Mouse (Mus musculus): Measurements from ENCODE around the gene Dnajc8. TPM values are rescaled to one million over a fixed set of nuclear protein-coding genes. Genes with fewer than 3 reads are reported as not detected.
A peak's percentile ranks its signal among the peaks of the same experiment; 100 is the strongest.

The Dnajc8 gene
- polyA plus RNA-seq, 1 experiment from 2014 or later = 182 TPM

GRCm38 (mm10) chr4:132518066-132518465 lies 17.3 kb upstream of the Dnajc8 start:
- no peaks in the 10 kb centered on the region for H3K27me3 ChIP-seq
- WGBS = 80% methylated on average over 8 of the region's 8 CpGs
- no peaks in the 10 kb centered on the region for H3K36me3 ChIP-seq
- H3K27ac ChIP-seq = no peak overlapping the region
- H3K9ac ChIP-seq = no peak overlapping the region
- no peak for ATAC-seq (ENCODE audit: insufficient number of reproducible peaks, insufficient read depth, low FRiP score, low TSS enrichment)
- 0 out of 2 replicates have a peak, but pooled peaks cover 4% of the 10 kb centered on the region for H3K4me1 ChIP-seq
- no peak overlapping the region for H3K4me3 ChIP-seq
- no peaks in the 10 kb centered on the region for H3K9me3 ChIP-seq
- no peak overlapping the region for H3K4me2 ChIP-seq (replicated peaks)

- no peaks in the 10 kb centered on the region for H3K9me3 ChIP-seq
- no peak overlapping the region for H3K27ac ChIP-seq
- no peaks in the 10 kb centered on the region for H3K27me3 ChIP-seq
- H3K4me3 ChIP-seq = no peak overlapping the region
- ATAC-seq (ENCODE audit: insufficient number of reproducible peaks, insufficient read depth, low FRiP score, low TSS enrichment) = no peak
- no peak overlapping the region for H3K4me2 ChIP-seq (replicated peaks)
- WGBS = 92% methylated on average over 3 of the region's 3 CpGs
- no peak overlapping the region for H3K9ac ChIP-seq
- H3K36me3 ChIP-seq = no peaks in the 10 kb centered on the region
- H3K4me1 ChIP-seq = no peaks in the 10 kb centered on the region; the same call in 1 of the 2 replicates
Measured at GRCm38 (mm10) chr4:132519188-132519587, 16.2 kb upstream of the Dnajc8 start.

GRCm38 (mm10) chr4:132524321-132524741 lies 11.0 kb upstream of the Dnajc8 start:
- no peak for ATAC-seq (ENCODE audit: insufficient number of reproducible peaks, insufficient read depth, low FRiP score, low TSS enrichment)
- Histone ChIP-seq H3K27me3 (no peaks in the 10 kb centered on the region), H3K27ac (no peak overlapping the region), H3K4me2 (replicated peaks) (no peak overlapping the region), H3K4me1 (no peaks in the 10 kb centered on the region; the same call in 1 of the 2 replicates), H3K9ac (no peak overlapping the region), H3K36me3 (no peaks in the 10 kb centered on the region), H3K4me3 (no peak overlapping the region), H3K9me3 (no peaks in the 10 kb centered on the region)
- WGBS = 21% methylated on average over 11 of the region's 11 CpGs

- Histone ChIP-seq H3K4me2 (replicated peaks) (no peak overlapping the region), H3K27ac (no peak overlapping the region)
- 50% methylated on average over 6 of the region's 6 CpGs for WGBS
Measured at GRCm38 (mm10) chr4:132524808-132525207, 10.5 kb upstream of the Dnajc8 start.

GRCm38 (mm10) chr4:132526678-132527077 lies 8.7 kb upstream of the Dnajc8 start:
- Histone ChIP-seq H3K27ac (no peak overlapping the region), H3K4me2 (replicated peaks) (no peak overlapping the region), H3K36me3 (peaks cover 15% of the 10 kb centered on the region), H3K4me3 (no peak overlapping the region), H3K27me3 (no peaks in the 10 kb centered on the region), H3K9me3 (no peaks in the 10 kb centered on the region), H3K4me1 (no peaks in the 10 kb centered on the region; the same call in 1 of the 2 replicates), H3K9ac (no peak overlapping the region)
- no peak for ATAC-seq (ENCODE audit: insufficient number of reproducible peaks, insufficient read depth, low FRiP score, low TSS enrichment)
- WGBS = 70% methylated on average over 2 of the region's 2 CpGs

More at GRCm38 (mm10) chr4:132524808-132525207, 10.5 kb upstream of the Dnajc8 start:
- no peak overlapping the region for H3K9ac ChIP-seq
- H3K4me1 ChIP-seq = no peaks in the 10 kb centered on the region; the same call in 1 of the 2 replicates
- peaks cover under 1% of the 10 kb centered on the region for H3K36me3 ChIP-seq
- H3K4me3 ChIP-seq = no peak overlapping the region
- H3K9me3 ChIP-seq = no peaks in the 10 kb centered on the region
- no peaks in the 10 kb centered on the region for H3K27me3 ChIP-seq
- no peak for ATAC-seq (ENCODE audit: insufficient number of reproducible peaks, insufficient read depth, low FRiP score, low TSS enrichment)

- Histone ChIP-seq H3K27me3 (no peaks in the 10 kb centered on the region), H3K9me3 (no peaks in the 10 kb centered on the region), H3K4me3 (no peak overlapping the region), H3K4me2 (replicated peaks) (no peak overlapping the region), H3K27ac (no peak overlapping the region), H3K4me1 (peaks cover 4% of the 10 kb centered on the region; the same call in 1 of the 2 replicates), H3K9ac (no peak overlapping the region), H3K36me3 (peaks cover 15% of the 10 kb centered on the region)
- 88% methylated on average over 8 of the region's 8 CpGs for WGBS
- ATAC-seq (ENCODE audit: insufficient number of reproducible peaks, insufficient read depth, low FRiP score, low TSS enrichment) = no peak
Measured at GRCm38 (mm10) chr4:132527917-132528522, 7.3 kb upstream of the Dnajc8 start.

GRCm38 (mm10) chr4:132529344-132529743 lies 6.0 kb upstream of the Dnajc8 start:
- Histone ChIP-seq H3K4me3 (no peak overlapping the region), H3K4me1 (peaks cover 9% of the 10 kb centered on the region; the same call in 1 of the 2 replicates), H3K27ac (no peak overlapping the region), H3K4me2 (replicated peaks) (no peak overlapping the region), H3K9me3 (no peaks in the 10 kb centered on the region), H3K27me3 (no peaks in the 10 kb centered on the region), H3K9ac (no peak overlapping the region), H3K36me3 (peaks cover 15% of the 10 kb centered on the region)
- no peak for ATAC-seq (ENCODE audit: insufficient number of reproducible peaks, insufficient read depth, low FRiP score, low TSS enrichment)
- 90% methylated on average over 4 of the region's 4 CpGs for WGBS

- peaks cover 15% of the 10 kb centered on the region for H3K36me3 ChIP-seq
- H3K4me3 ChIP-seq = no peak overlapping the region
- H3K9me3 ChIP-seq = no peaks in the 10 kb centered on the region
- H3K27ac ChIP-seq = no peak overlapping the region
- ATAC-seq (ENCODE audit: insufficient number of reproducible peaks, insufficient read depth, low FRiP score, low TSS enrichment) = no peak
- peaks cover 9% of the 10 kb centered on the region; the same call in 1 of the 2 replicates for H3K4me1 ChIP-seq
- WGBS = 92% methylated on average over 20 of the region's 20 CpGs
- no peak overlapping the region for H3K9ac ChIP-seq
- H3K27me3 ChIP-seq = no peaks in the 10 kb centered on the region
- no peak overlapping the region for H3K4me2 ChIP-seq (replicated peaks)
Measured at GRCm38 (mm10) chr4:132530033-132530804, 5.1 kb upstream of the Dnajc8 start.

GRCm38 (mm10) chr4:132532496-132532895 lies 2.9 kb upstream of the Dnajc8 start:
- no peaks in the 10 kb centered on the region for H3K9me3 ChIP-seq
- WGBS = 31% methylated on average over 5 of the region's 5 CpGs
- H3K4me3 ChIP-seq = peak overlapping the region; percentile 74
- H3K36me3 ChIP-seq = peaks cover 15% of the 10 kb centered on the region
- ATAC-seq (ENCODE audit: insufficient number of reproducible peaks, insufficient read depth, low FRiP score, low TSS enrichment) = no peak
- H3K27me3 ChIP-seq = no peaks in the 10 kb centered on the region
- peaks cover 21% of the 10 kb centered on the region; the same call in 1 of the 2 replicates for H3K4me1 ChIP-seq
- peak overlapping the region; percentile 89 for H3K9ac ChIP-seq
- peak overlapping the region; percentile 94 for H3K27ac ChIP-seq
- peak overlapping the region; percentile 65 for H3K4me2 ChIP-seq (replicated peaks)

- peaks cover 21% of the 10 kb centered on the region; the same call in 1 of the 2 replicates for H3K4me1 ChIP-seq
- H3K4me3 ChIP-seq = peak within 1 kb of the TSS; percentile 74
- ATAC-seq (ENCODE audit: insufficient number of reproducible peaks, insufficient read depth, low FRiP score, low TSS enrichment) = peak; percentile 71
- peaks cover 18% of the 10 kb centered on the region for H3K36me3 ChIP-seq
- no peaks in the 10 kb centered on the region for H3K27me3 ChIP-seq
- peak within 1 kb of the TSS; percentile 65 for H3K4me2 ChIP-seq (replicated peaks)
- peak within 1 kb of the TSS; percentile 94 for H3K27ac ChIP-seq
- under 1% methylated on average over 63 of the region's 63 CpGs for WGBS
- H3K9me3 ChIP-seq = no peaks in the 10 kb centered on the region
- peak within 1 kb of the TSS; percentile 89 for H3K9ac ChIP-seq
Measured at GRCm38 (mm10) chr4:132532981-132533916, 2.1 kb upstream of the Dnajc8 start, which contains the start of gene Atpif1. Gene Atpif1, minus strand, starts transcription at chr4:132533659.

- no peaks in the 10 kb centered on the region for H3K27me3 ChIP-seq
- no peak overlapping the region for H3K27ac ChIP-seq
Measured at GRCm38 (mm10) chr4:132539481-132539880, 4.1 kb downstream of the Dnajc8 start.

More at GRCm38 (mm10) chr4:132539481-132539880, 4.1 kb downstream of the Dnajc8 start:
- Histone ChIP-seq H3K9ac (no peak overlapping the region), H3K9me3 (no peaks in the 10 kb centered on the region), H3K4me2 (replicated peaks) (no peak overlapping the region), H3K36me3 (peaks cover 60% of the 10 kb centered on the region), H3K4me3 (no peak overlapping the region), H3K4me1 (peaks cover 12% of the 10 kb centered on the region; the same call in 1 of the 2 replicates)
- ATAC-seq (ENCODE audit: insufficient number of reproducible peaks, insufficient read depth, low FRiP score, low TSS enrichment) = no peak
- WGBS = 96% methylated on average over 5 of the region's 5 CpGs
